Mouse (Mus musculus): ENCODE data around the gene Osbpl8. TPM values are rescaled to one million over a fixed set of nuclear protein-coding genes. Genes with fewer than 3 reads are reported as not detected.

Osbpl8 gene
- polyA plus RNA-seq, 2 experiments = 6.3 to 7.2 TPM

GRCm38 (mm10) chr10:111180633-111181032 lies 16.1 kb downstream of the Osbpl8 start:
- no peaks in the 10 kb centered on the region for H3K9me3 ChIP-seq (ENCODE audit: control insufficient read depth, low read length)
- no peak overlapping the region for H3K4me2 ChIP-seq (ENCODE audit: low read depth)
- H3K9ac ChIP-seq (replicated peaks) = no peak overlapping the region
- TF ChIP-seq CTCF (IDR thresholded peaks at IDR 0.05; ENCODE audit: low read depth) = peak; percentile 60
- no peak for TF ChIP-seq EP300 (IDR thresholded peaks at IDR 0.05; ENCODE audit: low read depth)
- ATAC-seq (ENCODE audit: insufficient read depth) = peak; percentile 36; the same call in 1 of the 2 replicates
- H3K4me3 ChIP-seq (ENCODE audit: insufficient read depth in 1 of 2, low read depth in 2 of 2, low read length in 2 of 2) = no peak overlapping the region
- WGBS (ENCODE audit: insufficient replicate concordance) = 46% methylated on average over 3 of the region's 3 CpGs
- DNase-seq (ENCODE audit: low read depth in 3 of 3, low spot score in 3 of 3) = no peak
- H3K36me3 ChIP-seq (replicated peaks; ENCODE audit: control insufficient read depth, insufficient read depth, low read depth) = no peaks in the 10 kb centered on the region
- no peak overlapping the region for H3K27ac ChIP-seq
- 0 out of 4 replicates have a peak, but pooled peaks cover 0 to 3% of the 10 kb centered on the region in 2 experiments for H3K4me1 ChIP-seq (replicated peaks; ENCODE audit: control insufficient read depth in 2 of 2, insufficient read depth in 2 of 2, low read length in 1 of 2)
- H3K27me3 ChIP-seq (ENCODE audit: control insufficient read depth, insufficient read depth, low read length) = no peaks in the 10 kb centered on the region

DNA sequence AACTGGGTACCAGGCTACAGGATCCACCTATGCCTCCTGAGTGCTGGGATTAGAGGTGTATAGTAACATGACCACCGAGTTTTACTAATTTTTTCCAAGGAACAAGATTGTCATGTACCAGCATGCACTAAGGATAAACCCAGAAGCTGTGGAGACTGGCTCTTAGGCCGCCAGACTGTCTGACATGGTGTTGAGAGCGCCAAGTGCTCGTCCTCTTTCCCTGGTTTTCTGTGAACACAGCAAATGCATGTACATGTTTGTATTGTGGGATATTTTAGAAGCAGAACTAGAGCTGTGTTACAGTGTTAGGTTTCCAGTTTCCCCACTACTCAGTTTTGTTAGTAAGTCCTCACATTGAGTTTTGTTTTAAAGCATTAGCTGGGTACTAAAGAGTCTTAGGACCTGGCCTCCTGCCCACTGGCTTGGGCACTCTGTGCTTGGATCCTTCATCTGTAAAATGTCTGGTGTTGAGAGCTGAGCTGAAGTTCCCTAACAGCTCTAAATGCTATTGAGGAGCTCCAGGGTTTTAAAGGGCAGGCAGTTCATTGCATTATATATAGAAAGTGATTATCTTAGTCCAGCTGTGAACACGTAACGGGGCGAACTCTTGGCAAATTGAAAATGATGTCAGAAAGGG lies 19.2 kb downstream of the Osbpl8 start:
- WGBS (ENCODE audit: insufficient replicate concordance) = 72% methylated on average over 7 of the region's 7 CpGs
- no peak overlapping the region for H3K4me3 ChIP-seq (ENCODE audit: insufficient read depth in 1 of 2, low read depth in 2 of 2, low read length in 2 of 2)
- no peaks in the 10 kb centered on the region for H3K9me3 ChIP-seq (ENCODE audit: control insufficient read depth, low read length)
- 0 out of 4 replicates have a peak, but pooled peaks cover 0 to 4% of the 10 kb centered on the region in 2 experiments for H3K4me1 ChIP-seq (replicated peaks; ENCODE audit: control insufficient read depth in 2 of 2, insufficient read depth in 2 of 2, low read length in 1 of 2)
- no peaks in the 10 kb centered on the region for H3K27me3 ChIP-seq (ENCODE audit: control insufficient read depth, insufficient read depth, low read length)
- H3K36me3 ChIP-seq (replicated peaks; ENCODE audit: control insufficient read depth, insufficient read depth, low read depth) = no peaks in the 10 kb centered on the region
- H3K27ac ChIP-seq = no peak overlapping the region
- H3K9ac ChIP-seq (replicated peaks) = no peak overlapping the region
- no peak overlapping the region for H3K4me2 ChIP-seq (ENCODE audit: low read depth)
- TF ChIP-seq EP300 (IDR thresholded peaks at IDR 0.05; ENCODE audit: low read depth) (no peak), CTCF (IDR thresholded peaks at IDR 0.05; ENCODE audit: low read depth) (no peak)
- no peak for DNase-seq (ENCODE audit: low read depth in 3 of 3, low spot score in 3 of 3)
- ATAC-seq (ENCODE audit: insufficient read depth) = no peak

DNA sequence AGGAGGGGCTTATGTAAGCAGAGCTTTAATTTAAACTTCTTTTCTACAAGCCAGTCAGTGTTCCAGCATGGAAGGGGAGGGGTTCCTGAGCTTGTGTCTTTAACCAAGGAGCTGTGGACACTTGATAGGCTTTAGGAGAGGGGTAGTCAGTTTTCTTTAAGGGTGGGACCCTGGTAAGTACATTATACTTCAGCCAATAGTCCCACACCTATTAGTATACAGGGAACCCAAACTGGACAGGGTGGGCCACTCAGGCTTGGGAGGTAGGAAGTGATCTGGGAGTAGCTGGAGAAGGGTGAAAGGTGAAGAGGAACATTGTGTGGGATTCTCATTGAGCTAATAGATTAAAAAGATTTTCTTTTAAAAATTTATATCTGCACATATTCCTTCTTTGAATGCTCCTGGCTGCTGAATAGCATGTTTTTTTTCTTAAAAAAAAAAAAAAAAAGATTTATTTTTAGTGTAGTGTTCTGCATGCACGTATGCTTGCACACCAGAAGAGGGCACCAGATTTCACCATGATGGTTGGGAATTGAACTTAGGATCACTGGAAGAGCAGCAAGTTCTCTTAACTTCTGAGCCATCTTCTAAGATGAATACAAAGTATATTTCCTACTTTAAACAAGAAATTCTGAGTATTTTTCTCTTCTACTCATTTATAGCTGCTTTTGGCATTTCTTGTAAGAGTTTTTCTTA lies 21.2 kb downstream of the Osbpl8 start:
- TF ChIP-seq CTCF (IDR thresholded peaks at IDR 0.05; ENCODE audit: low read depth) (peak; percentile 18; the same call in 1 of the 2 replicates), EP300 (IDR thresholded peaks at IDR 0.05; ENCODE audit: low read depth) (no peak)
- Histone ChIP-seq H3K27me3 (ENCODE audit: control insufficient read depth, insufficient read depth, low read length) (no peaks in the 10 kb centered on the region), H3K4me2 (ENCODE audit: low read depth) (no peak overlapping the region), H3K9ac (replicated peaks) (no peak overlapping the region), H3K4me1 (replicated peaks; ENCODE audit: control insufficient read depth in 2 of 2, insufficient read depth in 2 of 2, low read length in 1 of 2) (0 out of 4 replicates have a peak, but pooled peaks cover 0 to 4% of the 10 kb centered on the region in 2 experiments), H3K27ac (no peak overlapping the region), H3K36me3 (replicated peaks; ENCODE audit: control insufficient read depth, insufficient read depth, low read depth) (no peaks in the 10 kb centered on the region), H3K9me3 (ENCODE audit: control insufficient read depth, low read length) (no peaks in the 10 kb centered on the region), H3K4me3 (ENCODE audit: insufficient read depth in 1 of 2, low read depth in 2 of 2, low read length in 2 of 2) (no peak overlapping the region)
- DNase-seq (ENCODE audit: low read depth in 3 of 3, low spot score in 3 of 3) = no peak
- no peak for ATAC-seq (ENCODE audit: insufficient read depth)
- 93% methylated on average over 1 of the region's 1 CpGs for WGBS (ENCODE audit: insufficient replicate concordance)

DNA sequence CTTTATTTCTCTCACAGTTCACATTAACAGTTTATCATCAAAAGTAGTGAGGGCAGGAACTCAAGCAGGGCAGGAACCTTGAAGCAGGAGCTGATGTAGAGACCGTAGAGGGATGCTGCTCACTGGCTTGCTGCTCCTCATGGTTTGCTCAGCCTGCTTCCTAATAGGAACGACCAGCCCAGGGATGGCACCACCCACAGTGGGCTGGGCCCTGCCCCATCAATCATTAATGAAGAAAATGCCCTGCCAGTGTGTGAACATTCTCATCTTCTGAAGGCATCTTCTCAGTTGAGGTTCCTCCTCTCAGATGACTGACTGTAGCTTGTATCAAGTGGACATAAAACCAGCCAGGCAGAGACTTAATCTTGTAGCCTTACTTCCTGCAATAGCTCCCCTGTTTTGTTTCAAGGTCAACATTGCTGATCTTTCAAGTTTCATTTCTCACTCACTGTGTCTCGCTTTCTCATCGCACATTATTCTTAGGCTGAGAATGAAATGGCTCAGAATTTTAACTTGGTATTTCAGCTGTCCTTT lies 24.5 kb downstream of the Osbpl8 start:
- 0 out of 4 replicates have a peak, but pooled peaks cover 0 to 2% of the 10 kb centered on the region in 2 experiments for H3K4me1 ChIP-seq (replicated peaks; ENCODE audit: control insufficient read depth in 2 of 2, insufficient read depth in 2 of 2, low read length in 1 of 2)
- no peak overlapping the region for H3K4me2 ChIP-seq (ENCODE audit: low read depth)
- no peaks in the 10 kb centered on the region for H3K36me3 ChIP-seq (replicated peaks; ENCODE audit: control insufficient read depth, insufficient read depth, low read depth)
- TF ChIP-seq EP300 (IDR thresholded peaks at IDR 0.05; ENCODE audit: low read depth) = no peak
- no peak for TF ChIP-seq CTCF (IDR thresholded peaks at IDR 0.05; ENCODE audit: low read depth)
- no peaks in the 10 kb centered on the region for H3K9me3 ChIP-seq (ENCODE audit: control insufficient read depth, low read length)
- WGBS (ENCODE audit: insufficient replicate concordance) = 63% methylated on average over 4 of the region's 4 CpGs
- ATAC-seq (ENCODE audit: insufficient read depth) (no peak), DNase-seq (ENCODE audit: low read depth in 3 of 3, low spot score in 3 of 3) (no peak)
- no peak overlapping the region for H3K4me3 ChIP-seq (ENCODE audit: insufficient read depth in 1 of 2, low read depth in 2 of 2, low read length in 2 of 2)
- no peaks in the 10 kb centered on the region for H3K27me3 ChIP-seq (ENCODE audit: control insufficient read depth, insufficient read depth, low read length)
- no peak overlapping the region for H3K9ac ChIP-seq (replicated peaks)
- H3K27ac ChIP-seq = no peak overlapping the region
